Mouse (Mus musculus) midbrain, embryonic 10.5 days (tissue): ENCODE results near the gene Rgs10. TPM values are rescaled to one million over a fixed set of nuclear protein-coding genes. Genes with fewer than 3 reads are reported as not detected.

ENCODE experiments used
- DNase-seq: peaks from one replicate; pipeline ENCODE4 v3.0.0-alpha.2; 2017; ENCODE audit warnings: low spot score
- H3K27ac ChIP-seq: fragments of 300-500 bp; sonication (generic); replicated peaks from 2 replicates; pipeline ENCODE4 v1.5.1; 2016; ENCODE audit warnings: mild to moderate bottlenecking
- H3K27me3 ChIP-seq: fragments of 300-500 bp; sonication (generic); 2 replicates; pipeline ENCODE4 v1.6.1; 2016; ENCODE audit warnings: low read depth, mild to moderate bottlenecking; ENCODE audit not compliant: poor library complexity, severe bottlenecking
- H3K36me3 ChIP-seq: fragments of 300-500 bp; sonication (generic); 2 replicates; pipeline ENCODE4 v1.6.1; 2016; ENCODE audit warnings: mild to moderate bottlenecking, moderate library complexity
- H3K4me1 ChIP-seq: fragments of 300-500 bp; sonication (generic); 2 replicates; pipeline ENCODE4 v1.6.1; 2016
- H3K4me3 ChIP-seq: fragments of 300-500 bp; sonication (generic); 2 replicates; pipeline ENCODE4 v1.5.1; 2016; ENCODE audit warnings: mild to moderate bottlenecking, moderate library complexity
- H3K9me3 ChIP-seq: fragments of 300-500 bp; sonication (generic); replicated peaks from 2 replicates; pipeline ENCODE4 v1.6.1; 2016; ENCODE audit warnings: mild to moderate bottlenecking
- WGBS: fragments of 180-500 bp; shearing (Covaris S2); methylation state at CpG from one replicate; pipeline ENCODE4 v1.1.7; 2016; 5-methylcytosine and 5-hydroxymethylcytosine counted together
- polyA plus RNA-seq: library from polyadenylated mRNA; unstranded; fragments of >200 nt; fragmentation: Nextera tagmentation; extraction: Ambion mirVana; gene quantifications from 2 replicates; pipeline ENCODE4 v1.2.1, GENCODE M21; 2016

Rgs10 gene
- polyA plus RNA-seq, 1 experiment from 2014 or later, result 6.0 TPM

GRCm38 (mm10) chr7:128359741-128360140, 58.8 kb downstream of the Rgs10 start:
- no peak for DNase-seq
- Histone ChIP-seq H3K27me3 (no peaks in the 10 kb centered on the region), H3K4me3 (no peak overlapping the region), H3K9me3 (no peaks in the 10 kb centered on the region), H3K4me1 (no peaks in the 10 kb centered on the region), H3K36me3 (no peaks in the 10 kb centered on the region), H3K27ac (no peak overlapping the region)
- 87% methylated on average over 9 of the region's 9 CpGs for WGBS

GRCm38 (mm10) chr7:128359164-128359563, 59.4 kb downstream of the Rgs10 start:
- no peak overlapping the region for H3K27ac ChIP-seq
- no peaks in the 10 kb centered on the region for H3K4me1 ChIP-seq
- no peak for DNase-seq
- H3K9me3 ChIP-seq, result no peaks in the 10 kb centered on the region
- WGBS, result 83% methylated on average over 7 of the region's 7 CpGs
- no peaks in the 10 kb centered on the region for H3K27me3 ChIP-seq
- no peak overlapping the region for H3K4me3 ChIP-seq
- no peaks in the 10 kb centered on the region for H3K36me3 ChIP-seq

GRCm38 (mm10) chr7:128358741-128359140, 59.8 kb downstream of the Rgs10 start:
- no peak overlapping the region for H3K4me3 ChIP-seq
- H3K27ac ChIP-seq, result no peak overlapping the region
- H3K9me3 ChIP-seq, result no peaks in the 10 kb centered on the region
- WGBS, result 81% methylated on average over 9 of the region's 9 CpGs
- H3K27me3 ChIP-seq, result no peaks in the 10 kb centered on the region
- no peaks in the 10 kb centered on the region for H3K36me3 ChIP-seq
- no peaks in the 10 kb centered on the region for H3K4me1 ChIP-seq
- DNase-seq, result no peak

- H3K36me3 ChIP-seq, result no peaks in the 10 kb centered on the region
- WGBS, result 72% methylated on average over 9 of the region's 9 CpGs
- H3K27me3 ChIP-seq, result no peaks in the 10 kb centered on the region
- DNase-seq, result no peak
- no peaks in the 10 kb centered on the region for H3K9me3 ChIP-seq
- H3K27ac ChIP-seq, result no peak overlapping the region
- no peak overlapping the region for H3K4me3 ChIP-seq
- no peaks in the 10 kb centered on the region for H3K4me1 ChIP-seq
Measured at GRCm38 (mm10) chr7:128356868-128357755, 61.4 kb downstream of the Rgs10 start.

- WGBS, result 88% methylated on average over 5 of the region's 5 CpGs
- no peak overlapping the region for H3K27ac ChIP-seq
- H3K4me3 ChIP-seq, result no peak overlapping the region
- no peaks in the 10 kb centered on the region for H3K9me3 ChIP-seq
- DNase-seq, result no peak
- no peaks in the 10 kb centered on the region for H3K36me3 ChIP-seq
- no peaks in the 10 kb centered on the region for H3K27me3 ChIP-seq
- H3K4me1 ChIP-seq, result no peaks in the 10 kb centered on the region
Measured at GRCm38 (mm10) chr7:128355463-128355862, 63.1 kb downstream of the Rgs10 start.

GRCm38 (mm10) chr7:128352721-128353120, 65.8 kb downstream of the Rgs10 start:
- no peaks in the 10 kb centered on the region for H3K9me3 ChIP-seq
- H3K27me3 ChIP-seq, result no peaks in the 10 kb centered on the region
- peaks cover 5% of the 10 kb centered on the region for H3K4me1 ChIP-seq
- H3K36me3 ChIP-seq, result no peaks in the 10 kb centered on the region
- WGBS, result 84% methylated on average over 3 of the region's 3 CpGs
- H3K4me3 ChIP-seq, result no peak overlapping the region
- no peak for DNase-seq
- H3K27ac ChIP-seq, result no peak overlapping the region

- H3K27ac ChIP-seq, result no peak overlapping the region
- WGBS, result 83% methylated on average over 5 of the region's 5 CpGs
- peaks cover 5% of the 10 kb centered on the region for H3K4me1 ChIP-seq
- no peak overlapping the region for H3K4me3 ChIP-seq
- no peak for DNase-seq
- H3K9me3 ChIP-seq, result no peaks in the 10 kb centered on the region
- no peaks in the 10 kb centered on the region for H3K27me3 ChIP-seq
- no peaks in the 10 kb centered on the region for H3K36me3 ChIP-seq
Measured at GRCm38 (mm10) chr7:128351176-128351575, 67.4 kb downstream of the Rgs10 start.

- 86% methylated on average over 7 of the region's 7 CpGs for WGBS
- Histone ChIP-seq H3K36me3 (no peaks in the 10 kb centered on the region), H3K27me3 (no peaks in the 10 kb centered on the region), H3K27ac (no peak overlapping the region), H3K4me1 (peaks cover 5% of the 10 kb centered on the region), H3K9me3 (no peaks in the 10 kb centered on the region), H3K4me3 (no peak overlapping the region)
- DNase-seq, result no peak
Measured at GRCm38 (mm10) chr7:128350316-128350715, 68.2 kb downstream of the Rgs10 start.

- no peaks in the 10 kb centered on the region for H3K36me3 ChIP-seq
- no peak overlapping the region for H3K4me3 ChIP-seq
- WGBS, result 86% methylated on average over 4 of the region's 4 CpGs
Measured at GRCm38 (mm10) chr7:128349751-128350150, 68.8 kb downstream of the Rgs10 start.

GRCm38 (mm10) chr7:128348608-128349007, 70.0 kb downstream of the Rgs10 start:
- 52% methylated on average over 1 of the region's 1 CpGs for WGBS
- Histone ChIP-seq H3K27me3 (no peaks in the 10 kb centered on the region), H3K36me3 (no peaks in the 10 kb centered on the region), H3K4me3 (no peak overlapping the region), H3K27ac (no peak overlapping the region), H3K4me1 (peaks cover 5% of the 10 kb centered on the region), H3K9me3 (0 out of 2 replicates have a peak, but pooled peaks cover 2% of the 10 kb centered on the region)
- no peak for DNase-seq

More at GRCm38 (mm10) chr7:128349751-128350150, 68.8 kb downstream of the Rgs10 start:
- Histone ChIP-seq H3K4me1 (peaks cover 5% of the 10 kb centered on the region), H3K27me3 (no peaks in the 10 kb centered on the region), H3K9me3 (no peaks in the 10 kb centered on the region), H3K27ac (no peak overlapping the region)
- no peak for DNase-seq

- 83% methylated on average over 8 of the region's 8 CpGs for WGBS
- Histone ChIP-seq H3K36me3 (no peaks in the 10 kb centered on the region), H3K9me3 (0 out of 2 replicates have a peak, but pooled peaks cover 3% of the 10 kb centered on the region), H3K27ac (no peak overlapping the region), H3K4me1 (peaks cover 5% of the 10 kb centered on the region), H3K4me3 (no peak overlapping the region), H3K27me3 (no peaks in the 10 kb centered on the region)
- no peak for DNase-seq
Measured at GRCm38 (mm10) chr7:128346991-128347390, 71.6 kb downstream of the Rgs10 start.

- no peak overlapping the region for H3K27ac ChIP-seq
- 0 out of 2 replicates have a peak, but pooled peaks cover 3% of the 10 kb centered on the region for H3K9me3 ChIP-seq
- WGBS, result 94% methylated on average over 2 of the region's 2 CpGs
- H3K27me3 ChIP-seq, result no peaks in the 10 kb centered on the region
- H3K36me3 ChIP-seq, result no peaks in the 10 kb centered on the region
- no peak overlapping the region for H3K4me3 ChIP-seq
- no peak for DNase-seq
- H3K4me1 ChIP-seq, result peaks cover 5% of the 10 kb centered on the region
Measured at GRCm38 (mm10) chr7:128346522-128346921, 72.0 kb downstream of the Rgs10 start.

- WGBS, result 83% methylated on average over 6 of the region's 6 CpGs
- H3K36me3 ChIP-seq, result no peaks in the 10 kb centered on the region
- no peak overlapping the region for H3K4me3 ChIP-seq
- no peaks in the 10 kb centered on the region for H3K27me3 ChIP-seq
- no peak overlapping the region for H3K27ac ChIP-seq
- 0 out of 2 replicates have a peak, but pooled peaks cover 3% of the 10 kb centered on the region for H3K9me3 ChIP-seq
- DNase-seq, result no peak
- H3K4me1 ChIP-seq, result peaks cover 5% of the 10 kb centered on the region
Measured at GRCm38 (mm10) chr7:128345691-128346090, 72.9 kb downstream of the Rgs10 start.
